Comparison of ENCODE assay signal across 8 mouse cellular contexts in the genomic region with DNA sequence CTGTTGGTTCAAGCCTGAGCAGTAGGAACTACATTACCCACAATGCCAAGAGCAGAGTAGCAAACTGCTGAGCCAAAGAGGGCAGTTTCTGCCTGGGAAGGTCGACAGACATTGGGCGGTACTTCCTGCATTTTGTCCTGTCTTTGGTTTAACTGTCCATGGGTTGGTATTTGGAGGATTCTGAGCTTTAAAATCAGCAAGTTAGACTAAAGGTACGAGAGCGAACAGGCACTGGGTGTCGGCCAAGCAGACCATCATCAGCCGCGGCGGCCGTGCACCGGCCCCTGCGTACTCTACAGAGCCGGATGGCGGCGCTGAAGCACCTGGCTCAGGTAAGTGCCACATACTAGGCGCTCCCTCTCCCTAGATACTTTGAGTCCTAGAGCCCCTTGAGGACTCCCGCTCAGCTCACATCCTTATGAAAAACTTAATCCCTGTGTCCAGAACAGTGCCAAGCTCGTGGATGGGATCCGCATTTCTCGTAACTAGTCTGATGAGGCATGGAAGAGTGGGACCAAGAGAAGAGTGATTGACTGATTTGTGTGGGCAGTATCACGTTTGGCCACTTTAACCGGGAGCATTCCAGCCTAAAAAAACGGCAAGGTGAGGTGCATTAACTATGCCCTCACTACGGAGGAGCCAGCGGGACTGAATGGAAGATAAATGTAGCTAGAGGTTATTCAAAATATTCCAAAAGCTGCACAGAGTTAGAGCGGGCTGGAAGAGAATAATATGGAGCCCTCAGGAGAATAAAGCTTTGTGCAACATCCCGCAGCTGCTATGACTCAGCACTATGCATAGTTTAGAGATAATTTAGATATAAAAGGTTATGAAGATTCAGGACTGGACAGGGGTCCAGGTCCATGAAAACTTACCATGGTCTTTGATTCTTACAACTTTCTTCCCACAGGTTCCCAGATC. TPM values are rescaled to one million over a fixed set of nuclear protein-coding genes. Genes with fewer than 3 reads are reported as not detected.
DNase-seq lines count a peak whose midpoint lies in the region; ATAC-seq and TF ChIP-seq lines count a peak whose summit lies in the region.

A gene (plus strand): TSS at position 104 of the 921 bp plus-strand sequence.

- peak within 1 kb of the TSS; percentile 76 for H3K4me2 ChIP-seq in forebrain, postnatal 0 days (ENCODE audit: low read depth)
- H3K4me2 ChIP-seq in liver, postnatal 0 days (ENCODE audit: low read depth, low read length), result peak within 1 kb of the TSS; percentile 89
- H3K4me2 ChIP-seq in neural tube, embryonic 13.5 days, result peak within 1 kb of the TSS; percentile 80

- WGBS in forebrain, postnatal 0 days, result 1% methylated on average over 26 of the region's 26 CpGs
- WGBS in liver, postnatal 0 days (ENCODE audit: insufficient replicate concordance), result under 1% methylated on average over 26 of the region's 26 CpGs
- 1% methylated on average over 26 of the region's 26 CpGs for WGBS in neural tube, embryonic 13.5 days

- no peaks in the 10 kb centered on the region for H3K27me3 ChIP-seq in MEL (ENCODE audit: control insufficient read depth in 1 of 2, insufficient read depth in 2 of 2, low read length in 2 of 2)
- no peaks in the 10 kb centered on the region for H3K27me3 ChIP-seq in forebrain, postnatal 0 days (ENCODE audit: insufficient read depth, low read length)
- no peaks in the 10 kb centered on the region for H3K27me3 ChIP-seq in liver, postnatal 0 days (ENCODE audit: insufficient read depth, low read length)
- H3K27me3 ChIP-seq in neural tube, embryonic 13.5 days, result no peaks in the 10 kb centered on the region
- no peaks in the 10 kb centered on the region for H3K27me3 ChIP-seq in testis, adult 2 months (ENCODE audit: control insufficient read depth, insufficient read depth, low read length)

- no peak for TF ChIP-seq RAD21 in MEL (IDR thresholded peaks at IDR 0.05; ENCODE audit: low read depth, low read length)

- intact Hi-C loops in heart, postnatal 36 days (cut with DNase I), result loop anchor here (5.0 kb wide), 1 partner anchor 49 kb away; a partner anchor contains a TSS

- no peak within 1 kb of the TSS for H3K27ac ChIP-seq in MEL (ENCODE audit: control insufficient read depth, low read depth, low read length)
- peak within 1 kb of the TSS; percentile 24; the same call in 1 of the 2 replicates for H3K27ac ChIP-seq in forebrain, postnatal 0 days (ENCODE audit: low read depth, low read length)
- 0 out of 2 replicates have a peak within 1 kb of the TSS, but pooled peaks have one; percentile 1 for H3K27ac ChIP-seq in liver, postnatal 0 days (ENCODE audit: low read depth)
- peak within 1 kb of the TSS; percentile 64; the same call in 1 of the 2 replicates for H3K27ac ChIP-seq in neural tube, embryonic 13.5 days (replicated peaks)
- no peak within 1 kb of the TSS for H3K27ac ChIP-seq in testis, adult 2 months (ENCODE audit: control insufficient read depth, insufficient read depth, low read depth, low read length)

- no peaks in the 10 kb centered on the region for H3K4me1 ChIP-seq in MEL (ENCODE audit: control insufficient read depth in 1 of 2, insufficient read depth in 2 of 2, low read length in 2 of 2)
- H3K4me1 ChIP-seq in forebrain, postnatal 0 days (ENCODE audit: insufficient read depth), result peaks cover 6% of the 10 kb centered on the region; the same call in 1 of the 2 replicates
- H3K4me1 ChIP-seq in liver, postnatal 0 days (ENCODE audit: insufficient read depth), result peaks cover 8% of the 10 kb centered on the region; the same call in 1 of the 2 replicates
- peaks cover 8% of the 10 kb centered on the region for H3K4me1 ChIP-seq in neural tube, embryonic 13.5 days (replicated peaks)
- H3K4me1 ChIP-seq in testis, adult 2 months (ENCODE audit: control insufficient read depth, insufficient read depth, low read length), result peaks cover 3% of the 10 kb centered on the region; the same call in 1 of the 2 replicates

- peak within 1 kb of the TSS; percentile 68 to 79 for H3K4me3 ChIP-seq in MEL (ENCODE audit: control insufficient read depth in 1 of 2, insufficient read depth in 1 of 2, low read depth in 2 of 2, low read length in 2 of 2)
- H3K4me3 ChIP-seq in forebrain, postnatal 0 days (ENCODE audit: low read depth, low read length), result peak within 1 kb of the TSS; percentile 64
- peak within 1 kb of the TSS; percentile 63 for H3K4me3 ChIP-seq in liver, postnatal 0 days (ENCODE audit: low read depth, low read length)
- peak within 1 kb of the TSS; percentile 76 for H3K4me3 ChIP-seq in neural tube, embryonic 13.5 days
- peak within 1 kb of the TSS; percentile 84 for H3K4me3 ChIP-seq in testis, adult 2 months (ENCODE audit: control insufficient read depth, low read depth, low read length)

- TF ChIP-seq EP300 in MEL (IDR thresholded peaks at IDR 0.05; ENCODE audit: low read depth in 1 of 2, low read length in 2 of 2), result no peak
- TF ChIP-seq EP300 in liver, postnatal 0 days (IDR thresholded peaks at IDR 0.05; ENCODE audit: low read depth), result no peak

- TF ChIP-seq POLR2A in MEL (IDR thresholded peaks at IDR 0.05; ENCODE audit: control insufficient read depth in 1 of 2, insufficient read depth in 1 of 2, low read depth in 1 of 2, low read length in 2 of 2, poor library complexity in 1 of 2), result no peak; a peak in 1 of 4 replicates
- no peak for TF ChIP-seq POLR2A in testis, adult 2 months (IDR thresholded peaks at IDR 0.05; ENCODE audit: control insufficient read depth, low read depth, low read length)

- peak; percentile 98 for ATAC-seq in forebrain, postnatal 0 days
- peak; percentile 94 for ATAC-seq in liver, postnatal 0 days
- ATAC-seq in neural tube, embryonic 13.5 days (ENCODE audit: low read depth), result peak; percentile 97

- no peak for TF ChIP-seq CTCF in MEL (IDR thresholded peaks at IDR 0.05 in 2 of 3, conservative IDR thresholded peaks at IDR 0.05 in 1 of 3; ENCODE audit: control insufficient read depth in 1 of 3, insufficient read depth in 1 of 3, low read depth in 2 of 3, low read length in 3 of 3, poor library complexity in 1 of 3, severe bottlenecking in 1 of 3)
- no peak for TF ChIP-seq CTCF in forebrain, postnatal 0 days (IDR thresholded peaks at IDR 0.05; ENCODE audit: low read depth)
- no peak for TF ChIP-seq CTCF in liver, postnatal 0 days (IDR thresholded peaks at IDR 0.05; ENCODE audit: low read depth)
- no peak for TF ChIP-seq CTCF in testis, adult 2 months (IDR thresholded peaks at IDR 0.05; ENCODE audit: control insufficient read depth, insufficient read depth, insufficient replicate concordance, low read depth, low read length)

- peak within 1 kb of the TSS; percentile 47 for H3K9ac ChIP-seq in MEL (ENCODE audit: control insufficient read depth, low read depth, low read length, poor library complexity, severe bottlenecking)
- H3K9ac ChIP-seq in forebrain, postnatal 0 days, result peak within 1 kb of the TSS; percentile 60
- peak within 1 kb of the TSS; percentile 63 for H3K9ac ChIP-seq in liver, postnatal 0 days (replicated peaks)
- peak within 1 kb of the TSS; percentile 82 for H3K9ac ChIP-seq in neural tube, embryonic 13.5 days

- DNase-seq in MEL (ENCODE audit: low read depth, low spot score), result peak; percentile 69
- peak; percentile 71 to 77 for DNase-seq in cerebellum, adult 18-20 months
- DNase-seq in forebrain, postnatal 0 days, result peak; percentile 82
- DNase-seq in heart, postnatal 36 days, result peak; percentile 50 to 53
- peak; percentile 61 to 84 for DNase-seq in layer of hippocampus, adult 18-20 months (ENCODE audit: low spot score in 2 of 2)
- DNase-seq in liver, postnatal 0 days, result peak; percentile 37

- no peaks in the 10 kb centered on the region for H3K9me3 ChIP-seq in MEL (replicated peaks; ENCODE audit: insufficient read depth, low read length)
- no peaks in the 10 kb centered on the region for H3K9me3 ChIP-seq in forebrain, postnatal 0 days (ENCODE audit: low read length)
- H3K9me3 ChIP-seq in liver, postnatal 0 days (ENCODE audit: low read length), result no peaks in the 10 kb centered on the region
- no peaks in the 10 kb centered on the region for H3K9me3 ChIP-seq in neural tube, embryonic 13.5 days

- H3K79me2 ChIP-seq in MEL (ENCODE audit: control insufficient read depth, insufficient read depth, low read length, poor library complexity), result no peaks in the 10 kb centered on the region

- no peaks in the 10 kb centered on the region for H3K36me3 ChIP-seq in MEL (ENCODE audit: control insufficient read depth in 1 of 2, insufficient read depth in 2 of 2, low read length in 2 of 2)
- peaks cover 12% of the 10 kb centered on the region for H3K36me3 ChIP-seq in forebrain, postnatal 0 days (ENCODE audit: insufficient read depth)
- no peaks in the 10 kb centered on the region; the same call in 1 of the 2 replicates for H3K36me3 ChIP-seq in liver, postnatal 0 days (replicated peaks; ENCODE audit: insufficient read depth, low read length)
- H3K36me3 ChIP-seq in neural tube, embryonic 13.5 days, result peaks cover 17% of the 10 kb centered on the region
- H3K36me3 ChIP-seq in testis, adult 2 months (ENCODE audit: control insufficient read depth, insufficient read depth, low read length), result no peaks in the 10 kb centered on the region

TF ChIP-seq in MEL, 35 proteins besides CTCF, POLR2A, EP300 and RAD21:
- no peak for TF ChIP-seq CHD1 (IDR thresholded peaks at IDR 0.05; ENCODE audit: low read depth, low read length)
- TF ChIP-seq ZKSCAN1 (IDR thresholded peaks at IDR 0.05; ENCODE audit: low read depth, low read length), result no peak
- TF ChIP-seq HCFC1 (IDR thresholded peaks at IDR 0.05; ENCODE audit: low read depth, low read length), result peak; percentile 96
- TF ChIP-seq SIN3A (IDR thresholded peaks at IDR 0.05; ENCODE audit: low read length), result peak; percentile 29; the same call in 1 of the 2 replicates
- TF ChIP-seq ELF1 (IDR thresholded peaks at IDR 0.05; ENCODE audit: low read depth, low read length), result peak; percentile 64; the same call in 1 of the 2 replicates

RNA-seq across cellular contexts. Expression of the gene that starts here (rescaled TPM):
- 0.49 and 0.50 TPM in 2 replicates for total RNA-seq in MEL (2012; rRNA removed)
- under 1 TPM in 1 of 2 experiments, not detected in 1; 0.47 TPM for polyA plus RNA-seq in MEL (2012; ENCODE audit: insufficient read depth in 1 of 2, insufficient read length in 2 of 2, low read depth in 1 of 2, low replicate concordance in 2 of 2, missing spikeins in 1 of 2)
- 4.8 and 6.3 TPM in 2 replicates for total RNA-seq in forebrain, postnatal 0 days (2014; rRNA removed)
- polyA plus RNA-seq in forebrain, postnatal 0 days (2015; fragmentation: Nextera tagmentation; extraction: Ambion mirVana), result 0.79 and 0.98 TPM in 2 replicates
- total RNA-seq in heart, postnatal 36 days (2021), result 1 to 10 TPM; 2.0 TPM
- 1 to 10 TPM; 7.6 to 9.4 TPM for total RNA-seq in layer of hippocampus, adult 18-20 months (2021)
- polyA plus RNA-seq in liver, postnatal 0 days (2015; fragmentation: Nextera tagmentation; extraction: Ambion mirVana), result 0.27 and 0.29 TPM in 2 replicates
- 2.9 and 3.2 TPM in 2 replicates for polyA plus RNA-seq in neural tube, embryonic 13.5 days (2015; fragmentation: Nextera tagmentation; extraction: Ambion mirVana)
- polyA plus RNA-seq in testis, adult 2 months (2012; rRNA removed), result 0.06 and 0.15 TPM in 2 replicates

Comparison
In these comparisons a context has a peak if more than half of its experiments do, and no peak if none do; other contexts are left out.
1. Peak in DNase-seq, H3K4me3 ChIP-seq and H3K9ac ChIP-seq in MEL; RNA of the gene not detected or under 1 TPM.
2. Peak in DNase-seq, ATAC-seq, H3K4me3 ChIP-seq, H3K27ac ChIP-seq, H3K9ac ChIP-seq and H3K4me2 ChIP-seq in liver, postnatal 0 days; RNA of the gene not detected or under 1 TPM.
3. H3K27ac ChIP-seq: peak in forebrain, postnatal 0 days (single experiment) and neural tube, embryonic 13.5 days (single experiment); none in MEL (single experiment) and testis, adult 2 months (single experiment).
4. Peak in every context shown above with its lines, with median percentiles within 50 percentile points of each other: DNase-seq, H3K4me3 ChIP-seq, H3K9ac ChIP-seq, ATAC-seq and H3K4me2 ChIP-seq.